Mouse (Mus musculus) heart, embryonic 14.5 days (tissue): ENCODE results near the gene Zfp423. TPM values are rescaled to one million over a fixed set of nuclear protein-coding genes. Genes with fewer than 3 reads are reported as not detected.

Experiments used
- ATAC-seq: fragments of 200-750 bp; cut with Nextera tagmentation; 2 replicates; pipeline ENCODE4 v1.8.0; 2017; ENCODE audit warnings: low read depth, moderate TSS enrichment; ENCODE audit not compliant: insufficient number of reproducible peaks, insufficient read depth, low FRiP score
- H3K27ac ChIP-seq, 2 experiments: fragments of 200-500 bp in 1 of 2; fragments of 300-500 bp in 1 of 2; sonication (generic) in 1 of 2; replicated peaks in 1 of 2; 2 replicates each; pipeline ENCODE4 v1.5.1; 2012 to 2014; ENCODE audit warnings: low read depth in 2 of 2, low read length in 2 of 2, control low read depth in 1 of 2, mild to moderate bottlenecking in 1 of 2, mixed read lengths in 1 of 2; ENCODE audit not compliant: control insufficient read depth in 1 of 2, insufficient read depth in 1 of 2
- H3K27me3 ChIP-seq: fragments of 300-500 bp; sonication (generic); 2 replicates; pipeline ENCODE4 v1.6.1; 2014; ENCODE audit warnings: mild to moderate bottlenecking, low read length, control low read depth; ENCODE audit not compliant: control insufficient read depth, insufficient read depth
- H3K36me3 ChIP-seq: fragments of 300-500 bp; sonication (generic); 2 replicates; pipeline ENCODE4 v1.6.1; 2014; ENCODE audit warnings: mild to moderate bottlenecking, control low read depth, low read length, mixed read lengths; ENCODE audit not compliant: control insufficient read depth, insufficient read depth
- H3K4me1 ChIP-seq, 2 experiments: fragments of 200-500 bp in 1 of 2; fragments of 300-500 bp in 1 of 2; sonication (generic) in 1 of 2; 2 replicates each; pipeline ENCODE4 v1.6.1; 2012 to 2014; ENCODE audit warnings: low read length in 2 of 2, control low read depth in 1 of 2, mixed read lengths in 1 of 2; ENCODE audit not compliant: control insufficient read depth in 2 of 2, insufficient read depth in 2 of 2
- H3K4me2 ChIP-seq: fragments of 300-500 bp; sonication (generic); 2 replicates; pipeline ENCODE4 v1.6.1; 2014; ENCODE audit warnings: mild to moderate bottlenecking, low read length
- H3K4me3 ChIP-seq, 2 experiments: fragments of 200-500 bp in 1 of 2; fragments of 300-500 bp in 1 of 2; sonication (generic) in 1 of 2; 2 replicates each; pipeline ENCODE4 v1.5.1; 2012 to 2014; ENCODE audit warnings: low read length in 2 of 2, mild to moderate bottlenecking in 2 of 2, control low read depth in 1 of 2, low read depth in 1 of 2, moderate library complexity in 1 of 2; ENCODE audit not compliant: control insufficient read depth in 1 of 2, insufficient read depth in 1 of 2
- H3K9ac ChIP-seq: fragments of 300-500 bp; sonication (generic); 2 replicates; pipeline ENCODE4 v1.6.1; 2014; ENCODE audit warnings: mild to moderate bottlenecking, low read length
- H3K9me3 ChIP-seq: fragments of 300-500 bp; sonication (generic); 2 replicates; pipeline ENCODE4 v1.6.1; 2016; ENCODE audit warnings: low read length, control low read depth; ENCODE audit not compliant: control insufficient read depth
- WGBS: fragments of 180-500 bp; shearing (Covaris S2); extraction: QIAGEN DNeasy Blood & Tissue Kit; methylation state at CpG from one replicate; pipeline ENCODE4 v1.1.7; 2014; 5-methylcytosine and 5-hydroxymethylcytosine counted together
- polyA plus RNA-seq: library from polyadenylated mRNA; unstranded; fragments of >200 nt; fragmentation: Nextera tagmentation; extraction: Ambion mirVana; gene quantifications from 2 replicates; pipeline ENCODE4 v1.2.1, GENCODE M21; 2014

The Zfp423 gene
- polyA plus RNA-seq, 1 experiment from 2014 or later = 5.1 TPM

DNA sequence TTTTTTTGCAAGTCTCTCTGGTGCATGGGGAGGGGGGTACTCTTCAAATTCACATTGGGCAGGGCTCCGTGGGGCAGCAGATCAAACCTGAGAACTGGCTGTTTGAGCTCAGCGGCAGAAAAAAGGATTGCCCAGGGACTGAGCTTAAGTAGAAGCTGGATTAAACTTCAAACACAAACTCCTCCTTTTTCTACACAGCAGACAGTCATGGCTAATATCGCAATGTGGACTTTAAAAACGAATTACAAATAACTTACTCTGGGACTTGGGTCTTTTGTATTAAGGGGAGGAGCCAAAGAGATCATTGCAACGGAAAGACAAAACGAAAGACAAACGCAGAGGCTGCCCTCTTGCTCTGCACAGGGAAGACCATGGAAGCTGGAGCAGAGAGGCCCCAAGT is 136.2 kb downstream of the Zfp423 start:
- Histone ChIP-seq H3K4me2 (0 out of 2 replicates have a peak overlapping the region, but pooled peaks have one; percentile 37), H3K27ac (no peak overlapping the region), H3K27me3 (no peaks in the 10 kb centered on the region), H3K9me3 (no peaks in the 10 kb centered on the region), H3K9ac (0 out of 2 replicates have a peak overlapping the region, but pooled peaks have one; percentile 12), H3K4me3 (no peak overlapping the region), H3K4me1 (peaks cover 14 to 16% of the 10 kb centered on the region in 2 experiments), H3K36me3 (no peaks in the 10 kb centered on the region)
- WGBS = 27% methylated on average over 7 of the region's 7 CpGs
- no peak for ATAC-seq

GRCm38 (mm10) chr8:87822690-87823089 is 136.7 kb downstream of the Zfp423 start:
- no peak overlapping the region for H3K27ac ChIP-seq
- 0 out of 2 replicates have a peak overlapping the region, but pooled peaks have one; percentile 12 for H3K9ac ChIP-seq
- ATAC-seq = no peak

DNA sequence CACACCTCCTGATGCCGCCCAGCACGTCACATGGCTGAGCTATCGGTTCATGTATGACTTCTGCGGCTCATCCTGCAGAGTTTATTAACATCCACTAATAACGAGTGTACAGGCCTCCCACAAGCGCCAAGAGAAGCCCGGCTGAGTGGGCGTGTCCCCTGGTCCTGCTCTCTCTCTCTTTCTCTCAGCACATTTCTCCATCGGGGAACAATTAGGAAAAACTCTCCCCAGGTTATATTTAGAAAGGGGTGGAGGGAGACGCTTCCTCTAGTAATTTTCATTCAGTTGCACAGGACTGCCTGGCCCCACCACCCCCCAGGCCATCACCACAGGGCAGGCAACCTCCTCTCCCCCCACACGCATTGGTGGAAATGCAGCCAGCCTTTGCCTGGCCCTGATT is 137.2 kb downstream of the Zfp423 start:
- no peak overlapping the region for H3K4me3 ChIP-seq
- 38% methylated on average over 11 of the region's 11 CpGs for WGBS
- H3K36me3 ChIP-seq = no peaks in the 10 kb centered on the region
- no peak overlapping the region for H3K9ac ChIP-seq
- peaks cover 14 to 16% of the 10 kb centered on the region in 2 experiments for H3K4me1 ChIP-seq
- ATAC-seq = no peak
- H3K27ac ChIP-seq = no peak overlapping the region
- peak overlapping the region; percentile 37 for H3K4me2 ChIP-seq
- no peaks in the 10 kb centered on the region for H3K9me3 ChIP-seq
- no peaks in the 10 kb centered on the region for H3K27me3 ChIP-seq

More at GRCm38 (mm10) chr8:87822690-87823089, 136.7 kb downstream of the Zfp423 start:
- WGBS = 26% methylated on average over 12 of the region's 12 CpGs
- Histone ChIP-seq H3K9me3 (no peaks in the 10 kb centered on the region), H3K27me3 (no peaks in the 10 kb centered on the region), H3K4me1 (peaks cover 14 to 16% of the 10 kb centered on the region in 2 experiments), H3K36me3 (no peaks in the 10 kb centered on the region), H3K4me3 (no peak overlapping the region), H3K4me2 (peak overlapping the region; percentile 37)

- 76% methylated on average over 2 of the region's 2 CpGs for WGBS
- peaks cover 14 to 16% of the 10 kb centered on the region in 2 experiments for H3K4me1 ChIP-seq
- no peak overlapping the region for H3K27ac ChIP-seq
- no peaks in the 10 kb centered on the region for H3K9me3 ChIP-seq
- H3K27me3 ChIP-seq = no peaks in the 10 kb centered on the region
- no peak for ATAC-seq
- no peak overlapping the region for H3K9ac ChIP-seq
- no peak overlapping the region for H3K4me3 ChIP-seq
- H3K4me2 ChIP-seq = no peak overlapping the region
- no peaks in the 10 kb centered on the region for H3K36me3 ChIP-seq
Measured at GRCm38 (mm10) chr8:87821655-87822054, 137.7 kb downstream of the Zfp423 start.

- H3K4me3 ChIP-seq = no peak overlapping the region
- peaks cover 12 to 16% of the 10 kb centered on the region in 2 experiments for H3K4me1 ChIP-seq
- H3K27me3 ChIP-seq = no peaks in the 10 kb centered on the region
- H3K36me3 ChIP-seq = no peaks in the 10 kb centered on the region
- no peak overlapping the region for H3K27ac ChIP-seq
- H3K9ac ChIP-seq = no peak overlapping the region
- no peak overlapping the region for H3K4me2 ChIP-seq
- no peak for ATAC-seq
- 83% methylated on average over 3 of the region's 3 CpGs for WGBS
- no peaks in the 10 kb centered on the region for H3K9me3 ChIP-seq
Measured at GRCm38 (mm10) chr8:87819263-87819662, 140.1 kb downstream of the Zfp423 start.

DNA sequence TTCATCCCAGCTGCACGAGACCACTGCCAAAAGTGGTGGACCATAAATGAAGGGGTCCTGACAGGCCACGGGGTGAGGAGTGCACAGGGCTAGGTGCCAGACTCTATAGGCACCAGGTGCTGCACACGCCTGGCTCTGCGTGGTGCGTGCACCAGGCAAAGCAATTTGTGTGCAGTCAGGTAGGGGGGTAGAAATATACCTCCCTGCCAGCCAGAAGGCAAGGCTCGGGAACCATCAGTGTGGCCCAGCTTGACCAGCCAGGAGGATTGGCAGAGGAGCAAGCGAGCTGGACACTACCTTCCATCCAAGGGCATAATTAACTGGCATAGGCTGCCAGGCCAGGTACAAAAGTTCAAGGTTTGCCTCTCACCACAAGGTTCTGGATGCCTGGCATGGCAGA is 140.9 kb downstream of the Zfp423 start:
- Histone ChIP-seq H3K4me1 (peaks cover 12 to 16% of the 10 kb centered on the region in 2 experiments), H3K4me3 (no peak overlapping the region), H3K9me3 (no peaks in the 10 kb centered on the region), H3K36me3 (no peaks in the 10 kb centered on the region), H3K27me3 (no peaks in the 10 kb centered on the region), H3K4me2 (no peak overlapping the region), H3K9ac (no peak overlapping the region), H3K27ac (no peak overlapping the region)
- ATAC-seq = no peak
- 88% methylated on average over 7 of the region's 7 CpGs for WGBS

GRCm38 (mm10) chr8:87816141-87816540 is 143.3 kb downstream of the Zfp423 start:
- Histone ChIP-seq H3K4me1 (no peaks in the 10 kb centered on the region), H3K4me3 (no peak overlapping the region), H3K27me3 (no peaks in the 10 kb centered on the region), H3K9ac (no peak overlapping the region), H3K9me3 (no peaks in the 10 kb centered on the region), H3K4me2 (no peak overlapping the region), H3K27ac (no peak overlapping the region), H3K36me3 (no peaks in the 10 kb centered on the region)
- WGBS = 57% methylated on average over 5 of the region's 5 CpGs
- no peak for ATAC-seq

DNA sequence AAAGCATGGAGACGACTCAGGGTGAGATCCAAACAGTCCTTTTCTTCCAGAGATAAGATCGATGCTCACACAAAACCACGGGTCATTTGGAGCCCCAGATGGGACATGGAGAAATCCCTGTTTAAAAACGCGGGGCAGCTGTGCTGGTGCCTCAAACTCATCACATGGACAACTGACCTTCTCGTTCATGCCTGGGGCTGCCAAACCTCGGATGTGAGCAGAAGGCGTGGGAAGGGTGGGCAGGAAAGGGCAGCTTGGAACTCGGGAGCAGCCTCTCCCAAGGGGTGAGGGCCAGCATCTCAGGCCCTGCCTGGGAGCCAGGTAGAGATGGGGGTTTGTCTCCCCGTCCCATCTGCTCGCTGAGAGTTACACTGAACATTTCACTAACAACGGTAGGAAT is 146.7 kb downstream of the Zfp423 start:
- no peak overlapping the region for H3K27ac ChIP-seq
- H3K9me3 ChIP-seq = no peaks in the 10 kb centered on the region
- H3K4me3 ChIP-seq = no peak overlapping the region
- no peak for ATAC-seq
- no peaks in the 10 kb centered on the region for H3K27me3 ChIP-seq
- no peak overlapping the region for H3K9ac ChIP-seq
- H3K4me1 ChIP-seq = no peaks in the 10 kb centered on the region
- WGBS = 66% methylated on average over 12 of the region's 12 CpGs
- H3K36me3 ChIP-seq = no peaks in the 10 kb centered on the region
- no peak overlapping the region for H3K4me2 ChIP-seq
